Mouse (Mus musculus) c-Kit-positive CD71-negative TER-119-negative erythroid progenitor cells, embryonic 14.5 days (primary cell): ENCODE results near the gene Cyth1.

ENCODE experiments used
- DNase-seq: peaks from one replicate; pipeline ENCODE4 v3.0.0-alpha.2; 2013; ENCODE audit warnings: low read depth

Cyth1 gene

DNA sequence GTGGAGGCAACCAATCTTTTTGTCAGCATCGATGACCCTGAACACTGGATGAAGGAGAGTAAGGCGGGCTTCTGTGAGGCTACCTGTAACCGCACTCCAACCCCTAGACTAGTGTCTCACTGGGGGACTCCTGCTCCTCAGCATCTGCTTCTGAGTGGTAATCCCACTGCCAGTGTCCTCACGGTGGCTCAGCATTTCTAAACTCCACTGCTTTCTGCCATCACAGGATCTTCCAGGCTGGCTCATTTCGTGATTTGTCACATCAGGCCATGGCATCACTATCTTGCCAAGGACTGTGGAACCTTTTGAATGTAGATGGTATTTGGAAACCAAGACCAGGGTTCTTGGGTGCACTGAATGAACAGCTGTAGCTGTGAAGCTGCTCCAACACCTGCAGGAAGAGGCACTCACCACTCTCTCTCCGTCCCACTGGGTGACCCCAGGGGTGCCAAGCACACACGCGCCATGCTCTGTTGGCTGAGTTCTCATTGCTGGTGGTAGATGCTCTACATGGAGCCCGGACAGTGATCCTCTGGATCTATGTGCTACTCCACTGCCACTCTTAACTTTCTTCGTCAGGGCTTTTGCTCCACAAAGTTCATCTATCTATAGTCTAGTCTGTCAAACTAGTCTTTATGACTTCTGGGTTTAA lies 24.9 kb downstream of the Cyth1 start:
- DNase-seq = no peak

- DNase-seq = no peak
Observed at GRCm38 (mm10) chr11:118222917-118223316, 25.5 kb downstream of the Cyth1 start.

DNA sequence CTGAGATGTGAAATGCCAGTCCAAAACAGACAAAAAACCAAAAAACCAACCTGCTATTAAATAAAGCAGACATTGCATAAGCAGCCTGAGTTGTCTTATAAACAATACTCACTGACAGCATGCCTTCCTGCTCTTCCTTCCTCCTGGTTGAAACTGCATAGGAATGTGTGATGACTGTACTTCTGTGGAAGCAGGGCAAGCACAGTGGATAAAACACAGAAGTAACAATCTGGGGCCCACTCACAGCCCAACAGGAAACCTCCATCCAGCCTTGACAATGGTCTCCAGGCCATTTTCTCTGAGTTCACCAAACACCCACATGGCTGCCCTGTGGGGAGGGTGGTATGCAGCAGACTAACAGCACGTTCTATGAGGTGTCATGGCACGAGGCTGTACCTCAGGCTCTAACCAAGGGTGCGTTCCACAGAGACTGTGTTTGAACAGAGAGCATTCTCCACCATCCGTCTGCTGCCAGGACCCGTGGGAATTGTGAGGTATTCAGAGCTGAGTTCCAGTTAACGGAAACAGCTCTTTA lies 26.0 kb downstream of the Cyth1 start:
- DNase-seq = no peak

GRCm38 (mm10) chr11:118220561-118221262 lies 27.7 kb downstream of the Cyth1 start:
- DNase-seq = no peak

DNA sequence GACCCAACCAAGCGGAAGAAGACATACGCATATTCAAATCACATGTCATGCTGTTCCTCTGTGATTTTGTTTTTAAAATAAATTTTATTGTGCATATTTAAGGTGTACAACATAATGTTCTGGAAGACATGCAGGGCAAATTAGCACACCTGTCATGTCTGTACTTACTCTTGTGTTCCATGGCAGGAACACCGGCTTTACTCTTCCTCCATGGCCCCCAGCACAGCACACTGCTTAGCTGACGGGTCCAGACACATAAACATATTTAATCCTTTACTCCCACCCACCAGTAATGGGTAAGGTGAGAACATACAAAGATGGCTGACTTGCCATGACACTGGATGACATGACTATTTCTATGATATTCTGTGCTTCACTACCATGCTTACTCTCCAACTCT lies 29.3 kb downstream of the Cyth1 start:
- DNase-seq = no peak

GRCm38 (mm10) chr11:118216468-118216867 lies 31.9 kb downstream of the Cyth1 start:
- DNase-seq = no peak

DNA sequence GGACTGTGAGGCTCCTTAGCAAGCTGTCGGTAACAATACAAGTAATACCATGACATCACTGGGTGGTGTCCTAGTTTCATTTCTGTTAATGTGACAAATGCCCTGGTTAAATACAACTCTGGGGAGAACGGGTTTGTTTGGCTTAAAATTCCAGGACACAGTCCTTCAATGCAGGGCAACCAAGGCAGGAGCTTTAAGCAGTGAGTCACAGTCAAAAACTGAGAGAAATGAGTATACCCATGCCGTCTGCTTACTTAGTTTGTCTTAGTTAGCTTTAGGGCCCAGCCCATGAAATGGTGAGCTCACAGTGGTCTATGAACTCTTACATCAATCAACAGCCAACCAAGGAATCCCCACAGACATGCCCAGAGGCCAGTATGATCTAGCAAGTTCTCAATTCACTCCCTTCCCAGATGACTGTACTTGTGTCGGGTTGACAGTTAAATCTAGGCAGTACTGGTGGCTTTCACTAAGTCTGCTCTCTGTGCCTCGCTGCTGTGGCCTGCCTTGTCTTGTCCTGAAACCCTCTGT lies 32.4 kb downstream of the Cyth1 start:
- DNase-seq = no peak

DNA sequence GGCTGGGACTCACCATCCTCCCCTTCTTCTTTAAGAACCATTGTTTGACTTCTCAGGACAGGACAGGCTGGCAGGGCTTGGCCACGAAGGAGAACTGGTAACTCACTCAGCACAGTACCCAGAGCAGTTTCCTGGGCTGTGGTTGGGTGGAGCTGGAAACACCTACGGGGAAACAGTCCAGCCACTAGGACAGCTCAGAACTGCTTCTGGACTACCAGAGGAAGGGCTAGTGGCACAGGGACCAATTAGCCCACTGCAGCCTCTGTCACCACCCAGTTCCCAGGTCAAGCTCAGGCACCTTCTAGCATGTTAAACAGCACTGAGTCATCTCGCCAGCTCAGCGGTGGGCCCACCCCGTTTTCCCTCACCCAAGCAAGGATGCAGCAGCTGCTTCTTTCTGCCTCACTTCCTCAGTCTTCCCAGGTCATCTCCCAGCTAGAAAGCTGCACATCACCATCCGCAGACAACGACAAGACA lies 35.7 kb downstream of the Cyth1 start:
- no peak for DNase-seq

DNA sequence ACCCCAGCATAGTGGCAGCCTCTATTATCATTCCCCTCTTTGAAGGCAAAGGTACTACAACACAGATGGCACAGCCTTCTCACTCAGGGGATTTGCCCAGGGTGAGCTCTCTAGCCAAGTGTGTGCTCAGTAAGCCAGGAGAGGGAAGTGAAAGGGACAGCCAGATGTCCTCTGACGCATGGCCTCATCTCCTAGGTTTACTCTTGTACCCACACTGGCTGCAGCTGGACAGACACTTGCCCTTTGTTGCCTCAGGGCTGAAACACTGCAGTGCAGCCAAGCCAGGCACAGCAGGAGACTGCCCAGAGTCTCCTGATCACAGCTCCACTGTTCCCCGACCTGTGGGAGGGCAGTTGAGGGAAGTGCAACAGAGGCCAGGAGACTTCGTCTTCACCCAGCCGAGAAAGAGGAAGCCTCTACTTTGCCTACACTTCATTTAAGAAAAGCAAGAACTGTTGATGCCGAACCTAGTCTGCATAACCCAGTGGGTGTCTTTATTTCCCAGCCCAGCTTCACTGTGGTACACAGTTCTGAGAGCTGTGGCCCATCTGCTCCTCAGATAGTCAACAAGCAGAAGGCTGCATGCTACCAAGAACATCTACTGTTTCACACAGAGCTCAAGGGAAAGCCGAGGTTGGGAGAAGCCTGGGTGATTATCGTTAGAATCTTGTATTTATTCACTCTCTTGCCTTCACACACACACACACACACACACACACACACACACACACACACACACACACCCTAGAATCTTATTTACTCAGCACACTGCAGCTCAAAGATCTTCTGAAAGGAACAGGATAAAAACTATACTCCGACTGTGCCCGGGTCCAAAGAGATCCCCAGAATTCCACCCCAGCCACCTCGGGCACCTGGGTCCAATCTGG lies 36.4 kb downstream of the Cyth1 start:
- DNase-seq = no peak

DNA sequence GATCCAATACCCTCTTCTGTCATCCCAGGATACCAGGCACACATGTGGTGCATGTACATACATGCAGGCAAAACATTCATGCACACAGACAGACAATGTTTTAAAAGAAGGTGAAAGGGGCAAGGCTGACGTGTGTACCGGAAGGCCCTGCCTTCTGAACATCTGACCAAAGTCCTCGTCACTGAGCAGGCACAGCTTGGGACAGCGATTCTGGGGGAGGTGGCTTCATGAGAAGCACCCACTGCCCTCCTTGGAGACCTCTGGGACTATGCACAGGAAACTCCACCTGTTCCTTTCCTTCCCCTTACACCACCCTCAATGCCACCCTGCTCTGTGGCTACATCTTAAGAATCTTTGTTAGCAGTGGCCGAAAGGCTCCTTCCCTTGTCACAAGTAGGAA lies 37.4 kb downstream of the Cyth1 start:
- DNase-seq = no peak

GRCm38 (mm10) chr11:118210116-118210515 lies 38.3 kb downstream of the Cyth1 start:
- no peak for DNase-seq

DNA sequence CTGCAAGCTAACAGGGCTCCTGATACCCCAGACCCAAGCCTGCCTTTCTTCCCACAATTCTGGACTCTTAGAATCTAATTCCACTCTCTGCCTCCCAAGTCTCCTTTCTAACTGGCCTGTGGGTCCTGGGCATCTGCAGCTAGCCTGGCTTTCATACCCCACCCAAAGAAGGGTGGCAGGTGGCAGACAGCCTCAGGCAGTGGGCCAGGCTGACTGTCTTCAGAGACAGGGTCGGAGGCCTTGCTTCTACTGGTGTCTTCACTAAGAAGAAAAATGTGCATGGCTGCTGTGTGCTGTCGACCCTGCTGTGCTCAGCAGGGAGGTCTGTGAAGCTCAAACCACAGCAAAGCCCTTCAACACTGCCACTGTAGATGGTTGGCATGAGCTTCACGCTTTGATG lies 39.0 kb downstream of the Cyth1 start:
- no peak for DNase-seq

- DNase-seq = no peak
Observed at GRCm38 (mm10) chr11:118208672-118209272, 39.6 kb downstream of the Cyth1 start.

- no peak for DNase-seq
Observed at GRCm38 (mm10) chr11:118207424-118208033, 40.9 kb downstream of the Cyth1 start.

- no peak for DNase-seq
Observed at GRCm38 (mm10) chr11:118206267-118206666, 42.1 kb downstream of the Cyth1 start.

DNA sequence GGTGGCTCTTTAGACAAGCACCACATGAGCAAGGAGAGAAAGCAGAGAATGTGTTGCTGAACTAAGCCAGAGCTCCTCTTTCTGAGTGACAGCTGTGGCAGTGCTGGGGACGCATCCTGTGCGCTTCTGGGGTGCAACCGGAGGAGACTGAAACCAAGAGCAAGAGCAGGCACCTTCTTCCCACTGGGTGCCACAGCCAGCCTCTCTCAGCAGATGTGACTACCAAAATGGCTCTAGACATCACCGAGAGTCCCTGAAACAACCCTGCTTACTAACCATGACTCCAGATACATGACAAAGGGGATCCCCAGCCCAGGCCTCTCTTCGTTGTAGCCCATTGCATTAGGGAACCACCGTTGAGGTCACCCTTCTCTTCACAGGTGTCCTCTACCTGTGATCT lies 44.9 kb downstream of the Cyth1 start:
- no peak for DNase-seq

DNA sequence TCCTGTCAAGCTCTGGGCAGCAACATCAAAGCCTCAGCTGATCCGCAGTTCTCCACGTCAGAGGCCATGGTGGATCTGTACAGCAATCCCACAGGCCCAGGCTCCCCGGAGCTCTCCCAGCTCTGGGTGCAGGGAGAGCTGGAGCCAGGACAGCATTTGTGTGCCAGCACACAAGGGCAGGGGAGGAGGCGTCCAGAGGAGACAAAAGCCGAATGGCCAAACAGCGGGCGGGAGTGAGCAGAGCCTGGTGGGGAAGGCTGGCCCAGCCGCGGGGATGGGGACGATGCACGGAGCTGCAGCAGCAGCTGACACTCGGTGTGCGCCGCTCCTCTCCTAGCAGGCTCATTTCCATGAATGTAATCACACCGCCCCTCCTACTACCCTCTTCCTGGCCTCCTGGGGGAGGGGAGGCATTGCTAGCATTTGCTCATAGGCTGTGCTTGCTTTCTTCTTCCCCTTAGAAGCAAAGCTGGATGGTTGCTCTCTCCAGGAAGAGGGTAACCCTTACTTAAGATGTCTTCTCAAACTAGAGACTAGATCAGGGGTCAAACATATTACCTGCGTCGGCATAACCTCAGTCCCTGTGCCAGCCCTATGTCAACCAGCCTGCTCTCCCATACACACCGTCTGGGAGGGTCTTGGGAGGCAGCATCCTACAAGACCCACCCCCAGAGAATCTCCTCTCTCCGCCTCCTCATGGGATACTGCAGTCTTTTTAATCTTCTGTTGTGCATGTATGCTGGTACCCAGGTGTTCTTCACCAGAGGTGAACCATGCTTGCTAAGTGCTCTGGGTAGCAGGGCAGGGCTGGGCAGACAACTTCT lies 45.8 kb downstream of the Cyth1 start:
- no peak for DNase-seq

DNA sequence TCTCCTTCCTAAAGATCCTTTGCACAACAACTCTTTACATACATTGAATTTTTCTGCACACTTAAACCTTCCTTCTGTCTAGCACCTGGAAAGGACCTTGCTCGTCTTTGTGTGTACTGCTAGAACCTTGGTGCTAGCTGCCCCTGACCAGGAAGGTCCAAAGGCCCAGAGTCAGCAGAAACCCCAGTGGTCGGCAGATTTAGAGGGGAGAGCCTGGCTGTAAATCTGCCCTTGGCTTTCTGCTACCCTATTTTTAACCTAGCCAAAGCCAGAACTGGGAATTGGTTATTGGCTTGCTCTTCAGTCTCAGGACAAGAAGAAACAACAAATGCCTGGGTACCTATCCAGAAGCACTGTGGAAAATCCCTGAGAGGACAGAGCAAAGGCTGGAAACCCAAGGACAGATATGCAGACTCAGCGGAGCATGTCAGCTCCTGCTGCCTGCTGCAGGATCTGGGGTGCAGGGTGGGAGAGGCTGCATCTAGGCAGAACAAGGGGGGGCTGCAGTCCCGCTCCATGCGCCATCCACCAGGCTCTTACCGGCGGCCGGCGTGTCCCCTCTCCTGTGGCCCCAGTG lies 46.5 kb downstream of the Cyth1 start:
- no peak for DNase-seq

GRCm38 (mm10) chr11:118200834-118201830 lies 47.3 kb downstream of the Cyth1 start:
- no peak for DNase-seq
